Mouse (Mus musculus): ENCODE measurements around the gene Gigyf2.

Gene Gigyf2

DNA sequence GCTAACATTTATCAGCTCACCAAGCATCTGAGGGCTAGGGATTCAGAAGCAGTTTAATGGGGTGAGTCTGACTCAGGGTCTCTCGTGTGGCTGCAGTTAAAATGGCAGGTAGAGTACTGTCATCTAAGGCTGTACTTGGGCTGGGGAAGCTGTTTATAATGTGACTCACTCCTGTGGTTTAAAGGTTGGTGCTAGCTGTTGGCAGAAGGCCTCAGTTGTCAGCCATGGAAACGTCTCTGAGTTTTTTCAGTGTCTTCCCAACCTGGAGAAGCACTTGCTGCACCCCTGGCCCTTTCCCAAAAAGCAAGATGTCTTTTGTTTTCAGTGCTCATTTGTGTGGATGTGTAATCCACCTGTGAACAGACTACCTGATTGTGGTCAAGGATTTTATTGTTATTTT is 10.9 kb upstream of the Gigyf2 start:
- DNase-seq (ENCODE audit: extremely low read depth, low read depth, low spot score), result no peak

DNA sequence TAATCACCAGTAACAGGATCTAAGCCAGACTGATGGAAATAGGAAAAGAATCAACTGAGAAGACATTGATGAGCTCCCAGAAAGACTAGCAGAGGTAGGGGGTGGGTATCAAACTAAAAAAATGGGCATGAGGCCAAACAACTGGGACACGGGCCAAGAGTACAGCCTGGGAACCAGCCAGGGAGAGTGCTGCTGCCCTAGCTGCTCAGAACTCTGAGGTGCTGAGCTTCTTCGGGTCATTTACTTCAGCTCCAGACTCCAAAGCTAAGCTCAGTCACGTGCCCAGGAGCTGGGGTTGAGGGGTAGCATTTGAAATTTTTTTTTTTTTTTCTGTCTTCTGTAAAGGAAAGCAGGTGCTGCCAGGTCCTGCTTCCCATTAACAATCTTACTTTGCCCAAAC is 10.1 kb upstream of the Gigyf2 start:
- DNase-seq (ENCODE audit: extremely low read depth, low read depth, low spot score), result no peak

DNA sequence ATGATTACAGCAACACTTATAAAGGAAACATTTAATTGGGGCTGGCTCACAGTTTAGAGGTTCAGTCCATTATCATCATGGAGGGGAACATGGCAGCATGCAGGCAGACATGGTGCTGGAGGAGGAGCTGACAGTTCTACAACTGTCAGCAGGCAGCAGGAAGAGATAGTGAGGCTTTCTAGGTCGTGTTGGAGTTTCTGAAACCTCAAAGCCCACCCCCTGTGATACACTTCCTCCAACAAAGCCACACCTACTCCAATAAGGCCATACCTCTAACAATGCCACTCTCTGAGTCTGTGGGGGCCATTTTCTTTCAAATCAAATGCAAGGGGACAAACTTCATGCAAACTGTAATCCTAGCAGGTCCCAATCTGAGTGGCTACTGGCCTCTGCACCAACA is 5.7 kb upstream of the Gigyf2 start:
- no peak for DNase-seq (ENCODE audit: extremely low read depth, low read depth, low spot score)

DNA sequence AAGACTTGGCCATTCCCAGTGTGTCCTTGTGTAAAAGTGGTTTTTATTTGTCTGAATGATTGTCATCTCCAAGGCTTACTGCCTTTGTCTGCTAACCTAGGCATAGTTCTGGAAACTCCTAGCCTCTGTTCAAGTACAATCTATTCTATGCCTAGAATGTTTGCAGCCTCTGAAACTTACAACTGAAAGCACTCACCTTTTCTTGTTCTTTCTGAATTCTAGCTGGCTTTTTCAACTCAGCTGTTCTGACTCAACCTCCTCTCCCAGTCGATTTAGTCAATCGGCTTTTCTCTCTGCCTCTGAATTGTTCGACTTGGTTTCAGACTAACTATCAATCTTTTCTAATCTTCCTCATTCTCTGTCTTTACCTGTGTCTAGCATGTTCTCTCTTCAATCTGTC is 4.0 kb upstream of the Gigyf2 start:
- no peak for DNase-seq (ENCODE audit: extremely low read depth, low read depth, low spot score)

DNA sequence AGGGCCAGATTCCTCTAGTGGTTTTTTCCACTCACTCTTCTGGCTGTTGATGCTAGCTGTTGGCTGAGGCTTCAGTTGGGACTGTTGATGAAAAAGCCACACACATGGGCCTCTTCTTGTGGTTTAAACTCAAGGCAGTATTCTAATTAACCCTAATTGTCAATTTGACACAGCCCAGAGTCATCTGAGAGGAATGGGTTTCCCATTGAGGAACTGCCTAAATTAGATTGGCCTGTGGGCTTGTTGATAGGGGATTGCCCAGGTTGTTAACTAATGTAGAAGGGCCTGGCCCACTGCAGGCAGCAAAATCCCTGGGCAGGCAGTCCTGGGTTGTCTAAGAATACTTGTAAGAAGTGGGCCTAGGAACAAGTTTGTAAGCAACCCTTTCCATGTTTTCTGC is 2.1 kb upstream of the Gigyf2 start:
- DNase-seq (ENCODE audit: extremely low read depth, low read depth, low spot score), result no peak

DNA sequence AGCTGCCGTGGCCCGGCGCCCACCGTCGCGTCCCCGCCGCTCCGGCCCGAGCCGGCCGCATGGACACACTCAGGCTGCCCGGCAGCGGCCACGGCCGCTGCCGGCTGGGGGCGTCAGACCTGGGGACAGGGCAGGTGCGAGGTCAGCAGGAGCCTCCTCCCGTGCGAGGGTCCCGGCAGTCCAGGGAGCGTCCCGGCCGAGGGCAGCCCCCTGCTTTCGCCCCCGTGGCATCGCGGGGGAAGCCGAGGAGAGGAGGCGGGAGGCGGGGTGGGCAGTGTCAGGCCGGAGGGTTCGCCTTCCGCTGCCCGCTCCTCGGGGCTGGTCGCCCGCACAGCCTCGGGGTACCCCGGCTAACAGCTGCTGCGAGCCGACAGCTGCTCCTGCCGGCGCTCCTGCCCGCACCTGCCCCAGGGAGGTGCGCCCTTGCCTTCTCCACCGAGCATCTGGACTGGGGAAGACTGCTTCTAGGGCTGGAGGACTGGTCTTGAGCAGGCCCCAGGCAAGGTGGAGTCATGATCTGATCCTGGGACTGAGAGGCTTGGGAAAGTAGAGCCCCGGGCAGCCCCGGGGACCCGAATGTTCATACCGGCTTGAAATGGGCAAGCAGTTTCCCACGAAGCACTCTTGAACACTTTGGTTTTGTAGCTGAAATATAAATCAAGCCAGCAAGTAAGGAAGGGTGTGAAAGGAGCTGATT is 515 bp downstream of the Gigyf2 start:
- DNase-seq (ENCODE audit: extremely low read depth, low read depth, low spot score), result no peak

DNA sequence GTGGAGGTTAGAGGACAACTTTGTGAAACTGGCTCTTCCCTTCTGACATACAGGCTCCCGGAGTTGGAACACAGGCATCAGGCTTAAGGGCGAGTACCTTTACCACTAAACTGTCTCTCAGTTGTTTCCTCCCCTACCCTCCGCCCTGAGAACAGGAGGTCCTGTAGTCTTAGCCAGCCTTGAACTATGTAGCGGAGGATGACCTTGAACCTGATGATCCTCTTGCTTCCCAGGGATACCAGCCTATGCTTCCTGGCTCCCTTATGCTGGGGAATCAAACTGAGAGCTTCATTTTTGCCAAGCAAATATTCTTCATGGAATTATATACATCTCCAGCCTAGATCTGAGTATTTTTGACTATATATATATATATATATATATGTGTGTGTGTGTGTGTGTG is 5.0 kb downstream of the Gigyf2 start:
- no peak for DNase-seq (ENCODE audit: extremely low read depth, low read depth, low spot score)

DNA sequence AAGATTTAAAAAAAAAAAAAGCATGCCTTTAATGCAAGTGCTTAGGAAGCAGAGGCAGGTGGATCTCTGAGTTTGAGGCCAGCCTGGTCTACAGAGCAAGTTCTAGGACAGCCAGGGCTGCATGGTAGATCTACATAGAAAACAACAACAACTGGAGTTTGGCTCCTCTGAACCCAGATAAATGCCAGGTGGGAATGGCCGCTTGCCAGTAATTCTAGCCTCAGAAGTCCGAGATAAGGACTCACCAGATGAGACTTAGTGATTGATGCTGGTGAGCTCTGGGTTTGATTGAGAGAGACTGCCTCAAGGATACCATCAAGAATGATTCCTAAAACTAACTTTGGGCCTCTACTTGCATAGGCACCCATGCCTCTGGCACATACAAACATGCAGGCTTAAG is 23.8 kb downstream of the Gigyf2 start:
- no peak for DNase-seq (ENCODE audit: extremely low read depth, low read depth, low spot score)

DNA sequence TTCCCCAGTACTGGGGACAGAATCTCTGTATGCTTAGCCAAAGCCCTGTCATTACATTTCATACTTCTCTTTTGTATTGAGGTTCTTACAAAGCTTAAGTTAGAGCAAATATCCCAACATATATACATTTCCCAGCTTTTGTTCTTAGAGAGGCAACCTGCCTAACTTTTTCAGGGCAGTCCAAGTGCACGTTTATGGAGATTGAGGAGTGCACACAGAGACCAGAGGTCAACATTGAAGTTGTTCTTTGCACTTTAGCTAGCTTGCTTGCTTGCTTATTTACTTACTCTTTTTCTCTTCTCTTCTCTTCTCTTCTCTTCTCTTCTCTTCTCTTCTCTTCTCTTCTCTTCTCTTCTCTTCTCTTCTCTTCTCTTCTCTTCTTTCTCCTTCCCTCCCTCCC is 33.5 kb downstream of the Gigyf2 start:
- DNase-seq (ENCODE audit: extremely low read depth, low read depth, low spot score), result no peak

DNA sequence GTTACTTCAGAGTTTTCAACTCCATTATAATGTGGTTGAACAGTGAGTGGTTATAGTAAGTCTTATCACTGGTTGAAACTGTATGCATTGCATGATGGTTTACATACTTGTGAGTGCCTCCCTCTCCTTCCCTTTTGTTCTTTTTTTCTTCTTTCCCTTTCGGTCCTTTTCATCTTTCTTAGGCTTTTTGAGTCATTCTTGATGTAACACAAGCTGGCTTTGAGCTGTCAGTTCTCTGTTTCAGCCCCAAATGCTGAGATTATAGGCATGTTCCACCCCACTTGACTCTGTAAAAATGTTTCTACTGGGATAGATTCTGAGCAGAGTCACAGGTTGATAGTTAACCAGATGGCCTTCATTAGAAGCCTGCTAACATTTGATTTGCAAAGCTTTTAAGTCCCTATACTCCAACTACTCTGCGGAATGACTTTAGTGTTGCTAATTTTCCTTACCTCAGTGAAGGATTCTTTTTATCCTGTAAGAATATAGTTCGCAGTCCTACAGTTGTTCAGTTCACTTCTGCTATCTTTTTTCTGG is 51.3 kb downstream of the Gigyf2 start:
- no peak for DNase-seq (ENCODE audit: extremely low read depth, low read depth, low spot score)

DNA sequence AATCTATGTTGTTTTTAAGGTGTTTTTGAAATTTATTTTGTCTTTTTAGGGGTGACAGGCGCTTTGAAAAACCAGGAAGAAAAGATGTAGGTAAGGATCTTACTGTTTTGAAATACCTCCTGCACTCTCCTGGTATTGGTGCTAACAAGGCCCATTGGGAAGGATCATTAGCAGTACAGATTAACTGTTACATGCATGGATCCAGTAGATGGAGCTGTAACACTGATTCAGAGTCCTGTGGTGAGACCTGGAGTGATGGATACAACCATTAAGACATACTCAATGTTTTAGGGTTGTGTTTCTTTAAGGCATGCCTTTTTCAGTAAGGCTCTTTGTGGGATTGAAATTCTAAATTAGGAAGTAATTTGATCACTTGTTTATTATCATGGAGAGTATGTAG is 53.1 kb downstream of the Gigyf2 start:
- DNase-seq (ENCODE audit: extremely low read depth, low read depth, low spot score), result no peak

DNA sequence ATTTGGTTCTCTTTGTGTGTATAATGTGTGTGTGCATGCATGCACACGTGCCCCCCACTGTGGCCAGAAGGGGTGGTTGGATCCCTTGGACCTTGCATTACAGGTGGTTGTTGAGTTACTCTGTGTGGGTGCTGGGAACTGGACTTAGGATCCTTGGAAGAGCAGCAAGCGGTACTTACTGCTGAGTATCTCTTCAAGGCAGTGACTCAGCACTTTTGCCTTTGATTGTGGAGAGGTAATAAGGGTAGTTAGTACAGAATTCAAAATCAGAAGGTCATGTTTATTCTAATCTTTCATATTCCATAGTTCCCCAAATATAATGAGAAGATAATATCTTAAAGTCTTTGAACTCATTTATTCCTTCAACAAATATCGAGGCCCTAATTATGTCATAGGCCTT is 54.4 kb downstream of the Gigyf2 start:
- no peak for DNase-seq (ENCODE audit: extremely low read depth, low read depth, low spot score)

DNA sequence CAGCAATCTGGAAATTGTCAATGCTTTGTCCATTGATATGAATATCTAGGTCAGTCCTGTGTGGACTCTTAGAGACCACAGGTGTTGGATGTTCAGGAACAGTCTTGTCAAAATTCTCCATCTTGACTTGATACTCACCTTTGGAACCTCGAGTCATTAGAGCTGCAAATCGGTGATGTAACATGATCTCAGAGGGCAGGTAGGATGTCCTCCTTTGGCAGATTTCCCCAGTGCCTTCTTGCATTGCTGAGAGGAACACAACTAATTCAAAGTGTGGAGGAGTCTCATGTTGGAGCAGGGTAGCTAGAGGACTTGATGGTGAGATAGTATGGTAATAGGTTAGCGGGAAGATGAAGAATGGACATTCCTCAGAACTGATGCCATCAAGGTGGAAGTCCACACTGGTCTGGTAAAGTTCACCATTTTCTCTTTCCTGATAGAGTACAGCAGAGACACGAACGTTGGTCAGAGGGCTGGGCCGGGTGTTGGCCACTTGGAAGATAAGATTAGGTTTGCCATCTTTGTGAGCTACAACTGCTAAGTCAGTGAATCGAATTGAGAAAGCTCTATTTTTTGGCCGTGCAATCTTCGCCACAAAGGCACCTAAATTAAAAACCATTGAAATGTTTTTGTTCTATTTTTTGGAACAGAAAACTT is 59.8 kb downstream of the Gigyf2 start:
- DNase-seq (ENCODE audit: extremely low read depth, low read depth, low spot score), result no peak

DNA sequence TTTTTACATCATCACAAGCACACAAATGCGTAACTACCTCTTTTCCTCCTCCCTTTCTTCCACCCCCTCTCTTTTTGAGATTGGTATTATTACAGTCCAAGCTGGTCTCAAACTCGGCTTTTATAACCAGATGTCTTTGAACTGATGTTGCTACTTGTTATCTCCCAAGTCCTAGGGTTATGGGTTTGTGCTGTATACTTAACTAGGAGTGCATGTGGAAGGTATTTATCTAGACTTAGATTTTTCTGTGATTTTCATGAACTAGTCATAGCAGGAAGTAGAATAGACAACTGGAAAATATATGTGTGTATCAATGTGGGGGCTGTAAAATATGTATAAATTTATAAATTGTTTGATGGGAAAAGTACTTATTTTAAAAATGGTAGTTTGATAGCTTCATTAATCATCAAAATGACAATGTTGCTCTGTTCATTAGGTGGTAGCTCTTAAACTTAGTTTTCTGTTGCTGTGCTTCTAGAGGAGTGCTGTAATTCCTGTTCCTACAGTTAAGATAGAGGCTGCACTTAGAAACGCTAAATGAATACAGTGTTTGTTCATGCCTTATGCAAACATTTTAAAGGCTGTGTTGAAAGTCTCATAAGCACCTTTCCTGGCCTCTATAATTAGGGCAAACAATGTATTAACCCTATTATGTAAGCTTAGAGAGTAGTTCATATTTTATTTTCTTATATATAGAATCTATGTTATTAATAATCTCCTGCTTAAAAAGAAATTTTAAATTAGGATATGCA is 66.8 kb downstream of the Gigyf2 start:
- DNase-seq (ENCODE audit: extremely low read depth, low read depth, low spot score), result no peak

DNA sequence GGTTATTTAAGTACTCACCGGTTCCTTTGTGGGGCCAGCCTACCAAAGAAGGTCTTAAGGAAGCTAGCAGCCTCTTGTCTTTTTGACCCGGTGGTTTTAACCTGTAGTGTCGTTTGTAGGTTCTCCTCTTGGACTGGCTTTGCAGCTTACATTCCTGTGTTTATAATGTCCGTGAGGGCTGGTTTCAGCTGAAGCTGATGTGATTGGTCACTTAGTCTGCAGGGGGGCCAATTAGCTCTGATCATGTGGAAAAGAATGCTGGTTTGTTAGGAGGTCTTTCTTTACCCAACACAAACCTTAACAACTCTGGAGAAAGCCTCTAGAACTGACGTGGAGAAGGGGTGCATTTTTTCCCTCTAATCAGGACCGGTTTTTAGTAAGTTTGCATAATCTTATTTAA is 67.8 kb downstream of the Gigyf2 start, which contains the start of gene Kcnj13:
TSS of gene Kcnj13 (minus strand) at position 136 of the 400 bp plus-strand sequence.
- DNase-seq (ENCODE audit: extremely low read depth, low read depth, low spot score), result no peak

DNA sequence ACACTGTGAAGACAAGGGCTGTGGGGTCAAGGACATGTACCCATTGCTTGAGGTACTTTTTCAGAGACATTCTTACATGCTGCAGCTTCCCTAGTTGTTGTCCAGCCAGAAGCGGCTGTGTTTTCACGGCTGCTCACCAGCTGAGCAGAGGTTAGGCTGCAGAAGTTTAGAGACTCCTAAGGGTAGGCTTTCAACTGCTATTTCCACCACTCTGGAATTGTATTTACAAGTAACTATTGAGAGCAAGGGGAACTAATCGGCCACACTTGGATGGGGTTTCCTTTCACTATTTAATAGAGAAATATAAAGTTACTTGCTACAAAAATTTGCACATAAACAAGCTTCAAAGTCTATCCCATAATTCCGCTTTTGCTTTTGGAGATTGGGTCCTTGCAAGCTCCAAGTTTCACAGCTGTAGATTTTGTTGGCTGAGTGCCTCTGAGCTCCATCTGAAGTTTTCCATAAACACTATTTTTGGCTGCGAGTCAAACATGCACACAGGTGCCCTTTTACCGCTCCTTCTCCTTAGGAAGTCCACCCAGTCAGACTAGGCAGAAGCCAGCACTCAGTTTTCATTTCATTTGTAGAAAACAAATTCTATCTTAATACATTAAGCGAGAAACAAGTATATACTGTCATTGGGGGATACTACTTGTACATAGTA is 70.3 kb downstream of the Gigyf2 start:
- DNase-seq (ENCODE audit: extremely low read depth, low read depth, low spot score), result no peak

DNA sequence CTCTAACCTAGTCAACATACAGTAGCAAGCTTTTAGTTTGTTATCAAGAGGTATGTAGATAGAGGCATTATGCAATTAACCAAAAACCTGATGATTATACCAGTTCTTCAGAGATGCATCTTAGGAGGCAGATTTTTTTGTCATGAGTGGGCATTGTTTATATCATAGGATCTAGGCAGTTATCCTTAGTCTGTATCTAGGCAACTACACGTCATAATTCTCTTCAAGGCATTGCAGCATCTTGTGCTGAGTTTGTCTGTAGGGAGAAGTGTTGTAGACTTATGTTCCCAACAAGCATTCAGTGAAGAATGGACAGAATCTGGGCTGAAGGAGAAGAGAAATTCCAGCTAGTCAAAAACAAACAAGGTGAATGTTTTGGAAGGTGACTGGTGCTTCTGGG is 77.9 kb downstream of the Gigyf2 start:
- DNase-seq (ENCODE audit: extremely low read depth, low read depth, low spot score), result no peak

DNA sequence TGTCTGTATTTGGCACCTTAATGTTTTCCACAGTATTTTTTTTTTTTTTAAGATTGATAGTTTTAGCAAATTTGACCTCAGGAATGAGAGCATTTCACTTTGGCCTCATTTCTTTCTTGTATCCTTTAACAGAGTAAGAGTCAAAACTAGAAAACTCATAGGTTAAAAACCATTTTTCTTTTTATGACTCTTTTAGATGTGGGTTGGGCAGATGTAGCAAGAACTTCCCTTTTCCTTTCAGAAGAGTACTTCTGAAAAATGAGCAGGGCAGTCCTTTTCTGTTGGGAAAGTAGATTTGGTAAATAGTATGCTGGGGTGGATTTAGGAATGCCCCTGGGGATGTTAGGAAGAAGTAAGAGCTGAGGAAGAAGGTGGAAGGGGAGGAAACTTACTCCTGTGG is 79.2 kb downstream of the Gigyf2 start:
- DNase-seq (ENCODE audit: extremely low read depth, low read depth, low spot score), result no peak

DNA sequence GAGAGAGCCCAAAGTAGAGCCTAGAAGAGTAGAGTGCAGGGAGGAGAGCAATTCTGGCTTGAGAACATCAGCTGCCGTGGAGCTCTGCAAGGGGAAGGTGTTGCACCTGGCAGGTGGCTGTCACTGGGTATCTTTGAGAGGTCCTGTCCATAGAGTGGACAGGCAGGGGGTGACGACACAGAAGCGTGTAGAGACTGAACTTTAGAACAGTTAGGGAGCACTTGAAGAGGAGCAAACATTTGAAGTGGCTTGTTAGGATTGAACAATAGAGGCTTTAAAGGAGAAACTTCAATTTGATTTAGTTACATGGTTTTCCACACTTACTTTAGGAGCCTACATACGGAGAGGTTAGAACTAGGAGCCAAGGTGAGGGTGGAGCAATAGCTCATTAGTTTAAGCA is 82.6 kb downstream of the Gigyf2 start:
- no peak for DNase-seq (ENCODE audit: extremely low read depth, low read depth, low spot score)

DNA sequence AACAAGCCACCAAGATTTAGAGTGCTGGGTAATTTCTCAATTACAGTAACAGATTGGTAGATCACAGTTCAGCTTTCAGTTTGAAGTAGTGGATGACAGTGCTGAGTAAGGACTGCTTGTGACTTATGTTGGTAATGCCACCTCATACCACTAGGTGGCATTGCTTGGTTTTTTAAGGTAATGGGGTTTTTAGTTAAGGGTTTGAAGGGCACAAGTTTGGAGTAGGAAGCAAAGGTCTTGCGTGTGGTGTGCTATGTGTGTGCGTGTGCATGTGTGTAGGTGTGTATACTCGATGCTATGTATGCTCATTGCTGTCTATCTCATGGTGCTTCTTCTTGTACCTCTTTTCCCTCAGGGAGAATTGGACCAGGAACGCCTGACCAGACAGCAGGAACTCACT is 91.9 kb downstream of the Gigyf2 start:
- no peak for DNase-seq (ENCODE audit: extremely low read depth, low read depth, low spot score)

DNA sequence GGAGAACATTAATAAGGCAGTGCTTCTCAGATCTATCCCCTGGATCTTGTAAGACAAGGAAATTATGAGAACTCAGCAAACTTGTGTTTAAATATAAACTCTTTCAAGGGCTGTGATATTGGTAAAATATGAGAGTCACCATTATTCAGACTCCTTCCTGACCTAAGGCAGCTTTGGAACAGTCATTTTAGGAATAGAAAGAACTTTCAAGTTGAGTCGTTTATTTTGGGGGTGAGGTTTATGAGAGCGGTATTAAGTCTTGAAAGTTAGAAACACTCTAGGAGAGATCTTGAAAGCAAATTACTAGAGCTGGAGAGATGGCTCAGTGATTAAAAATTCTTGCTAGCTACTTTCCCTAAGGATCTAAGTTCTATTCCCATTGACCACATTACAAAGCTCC is 108.3 kb downstream of the Gigyf2 start:
- no peak for DNase-seq (ENCODE audit: extremely low read depth, low read depth, low spot score)

Measured in fat pad, adult 2 months (tissue).